Mouse (Mus musculus) embryonic facial prominence, embryonic 14.5 days (tissue): ENCODE measurements around the gene Cd72. TPM values are rescaled to one million over a fixed set of nuclear protein-coding genes. Genes with fewer than 3 reads are reported as not detected.

Source experiments
- ATAC-seq: fragments of 200-750 bp; cut with Nextera tagmentation; 2 replicates; pipeline ENCODE4 v1.8.0; 2017; ENCODE audit warnings: low read depth, moderate number of reproducible peaks, moderate TSS enrichment
- DNase-seq: peaks from one replicate; pipeline ENCODE4 v3.0.0-alpha.2; 2015; ENCODE audit warnings: low spot score
- H3K27ac ChIP-seq: fragments of 300-500 bp; sonication (generic); replicated peaks from 2 replicates; pipeline ENCODE4 v1.5.1; 2014; ENCODE audit warnings: low read depth, mild to moderate bottlenecking, low read length, moderate library complexity
- H3K27me3 ChIP-seq: fragments of 300-500 bp; sonication (generic); replicated peaks from 2 replicates; pipeline ENCODE4 v1.6.1; 2014; ENCODE audit warnings: low read length; ENCODE audit not compliant: control insufficient read depth, insufficient read depth
- H3K36me3 ChIP-seq: fragments of 300-500 bp; sonication (generic); 2 replicates; pipeline ENCODE4 v1.6.1; 2014; ENCODE audit warnings: low read length, mixed read lengths; ENCODE audit not compliant: control insufficient read depth, insufficient read depth
- H3K4me1 ChIP-seq: fragments of 300-500 bp; sonication (generic); 2 replicates; pipeline ENCODE4 v1.6.1; 2014; ENCODE audit warnings: antibody characterized with exemption, low read length; ENCODE audit not compliant: control insufficient read depth, insufficient read depth
- H3K4me2 ChIP-seq: fragments of 300-500 bp; sonication (generic); 2 replicates; pipeline ENCODE4 v1.6.1; 2014; ENCODE audit warnings: low read depth, mild to moderate bottlenecking, low read length, moderate library complexity, mixed read lengths
- H3K4me3 ChIP-seq: fragments of 300-500 bp; sonication (generic); 2 replicates; pipeline ENCODE4 v1.5.1; 2014; ENCODE audit warnings: low read depth, mild to moderate bottlenecking, low read length
- H3K9ac ChIP-seq: fragments of 300-500 bp; sonication (generic); 2 replicates; pipeline ENCODE4 v1.6.1; 2014; ENCODE audit warnings: low read depth, mild to moderate bottlenecking, low read length, moderate library complexity, mixed read lengths
- H3K9me3 ChIP-seq: fragments of 300-500 bp; sonication (generic); 2 replicates; pipeline ENCODE4 v1.6.1; 2016; ENCODE audit warnings: low read length; ENCODE audit not compliant: control insufficient read depth
- WGBS: fragments of 180-500 bp; shearing (Covaris S2); extraction: QIAGEN DNeasy Blood & Tissue Kit; methylation state at CpG from one replicate; pipeline ENCODE4 v1.1.7; 2014; 5-methylcytosine and 5-hydroxymethylcytosine counted together
- polyA plus RNA-seq: library from polyadenylated mRNA; unstranded; fragments of >200 nt; fragmentation: Nextera tagmentation; extraction: Ambion mirVana; gene quantifications from 2 replicates; pipeline ENCODE4 v1.2.1, GENCODE M21; 2014

Cd72 gene
- 2.9 and 3.9 TPM in 2 replicates for polyA plus RNA-seq

GRCm38 (mm10) chr4:43454041-43454836 lies at the start of gene Cd72:
Cd72 (minus strand) TSS chr4:43454628.
- Histone ChIP-seq H3K4me1 (peaks cover 12% of the 10 kb centered on the region), H3K4me2 (peak within 1 kb of the TSS; percentile 60), H3K9ac (peak within 1 kb of the TSS; percentile 49), H3K27me3 (peaks cover 22% of the 10 kb centered on the region), H3K9me3 (no peaks in the 10 kb centered on the region), H3K36me3 (no peaks in the 10 kb centered on the region), H3K4me3 (peak within 1 kb of the TSS; percentile 27), H3K27ac (no peak within 1 kb of the TSS)
- 29% methylated on average over 20 of the region's 20 CpGs for WGBS
- DNase-seq (no peak), ATAC-seq (peak; percentile 20; the same call in 1 of the 2 replicates)

- Histone ChIP-seq H3K27ac (no peak overlapping the region), H3K9me3 (no peaks in the 10 kb centered on the region), H3K4me2 (no peak overlapping the region), H3K36me3 (no peaks in the 10 kb centered on the region), H3K27me3 (no peaks in the 10 kb centered on the region), H3K9ac (no peak overlapping the region), H3K4me1 (peaks cover 17% of the 10 kb centered on the region), H3K4me3 (no peak overlapping the region)
- 80% methylated on average over 6 of the region's 6 CpGs for WGBS
- no peak for ATAC-seq
- no peak for DNase-seq
Observed at GRCm38 (mm10) chr4:43503506-43503905, 49.1 kb upstream of the Cd72 start.

DNA sequence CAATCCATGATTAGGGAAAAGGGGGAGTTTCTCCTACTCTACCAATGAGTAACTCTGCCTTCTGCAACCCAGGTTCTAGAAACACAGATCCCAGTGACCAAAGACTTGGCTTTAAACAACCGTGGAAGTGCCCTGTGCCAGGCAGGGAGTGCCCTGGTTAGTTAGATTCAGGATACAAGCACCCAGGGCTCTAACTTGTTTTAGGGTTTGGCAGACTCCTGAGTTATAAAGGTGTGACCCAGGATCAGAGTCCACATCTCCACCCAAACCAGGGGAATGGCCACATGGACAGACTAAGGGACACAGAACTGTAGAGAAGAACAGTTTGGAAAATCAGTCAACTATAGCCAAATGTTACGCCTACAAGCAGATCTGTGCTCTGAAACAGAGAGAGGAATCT lies 48.6 kb upstream of the Cd72 start:
- Histone ChIP-seq H3K4me2 (no peak overlapping the region), H3K4me3 (no peak overlapping the region), H3K4me1 (peaks cover 17% of the 10 kb centered on the region), H3K27ac (no peak overlapping the region), H3K27me3 (no peaks in the 10 kb centered on the region), H3K9ac (no peak overlapping the region), H3K9me3 (no peaks in the 10 kb centered on the region), H3K36me3 (no peaks in the 10 kb centered on the region)
- no peak for DNase-seq
- WGBS, result 71% methylated on average over 2 of the region's 2 CpGs
- no peak for ATAC-seq

- peak within 1 kb of the TSS; percentile 82 for H3K4me2 ChIP-seq
- peaks cover 15% of the 10 kb centered on the region for H3K4me1 ChIP-seq
- DNase-seq (peak; percentile 93), ATAC-seq (peak; percentile 91)
- no peaks in the 10 kb centered on the region for H3K27me3 ChIP-seq
- H3K27ac ChIP-seq, result peak within 1 kb of the TSS; percentile 29; the same call in 1 of the 2 replicates
- no peaks in the 10 kb centered on the region for H3K9me3 ChIP-seq
- WGBS, result 7% methylated on average over 50 of the region's 50 CpGs
- H3K4me3 ChIP-seq, result peak within 1 kb of the TSS; percentile 65
- peak within 1 kb of the TSS; percentile 72 for H3K9ac ChIP-seq
- H3K36me3 ChIP-seq, result peaks cover 15% of the 10 kb centered on the region; the same call in 1 of the 2 replicates
Observed at GRCm38 (mm10) chr4:43499407-43500333, 45.2 kb upstream of the Cd72 start, which contains the start of gene Arhgef39. Arhgef39 (minus strand) TSS chr4:43499695.

- Histone ChIP-seq H3K9me3 (no peaks in the 10 kb centered on the region), H3K27me3 (no peaks in the 10 kb centered on the region), H3K4me2 (peak overlapping the region; percentile 82), H3K36me3 (peaks cover 15% of the 10 kb centered on the region; the same call in 1 of the 2 replicates), H3K27ac (0 out of 2 replicates have a peak overlapping the region, but pooled peaks have one; percentile 29), H3K9ac (peak overlapping the region; percentile 72), H3K4me1 (peaks cover 19% of the 10 kb centered on the region), H3K4me3 (peak overlapping the region; percentile 65)
- DNase-seq (peak; percentile 72), ATAC-seq (no peak; the same call in 1 of the 2 replicates)
- 18% methylated on average over 8 of the region's 8 CpGs for WGBS
Observed at GRCm38 (mm10) chr4:43498983-43499382, 44.6 kb upstream of the Cd72 start.

- H3K9ac ChIP-seq, result peak overlapping the region; percentile 72
Observed at GRCm38 (mm10) chr4:43497946-43498345, 43.5 kb upstream of the Cd72 start.

GRCm38 (mm10) chr4:43497405-43497804 lies 43.0 kb upstream of the Cd72 start:
- no peaks in the 10 kb centered on the region for H3K27me3 ChIP-seq
- peaks cover 15% of the 10 kb centered on the region; the same call in 1 of the 2 replicates for H3K36me3 ChIP-seq
- no peak overlapping the region for H3K9ac ChIP-seq
- H3K4me1 ChIP-seq, result peaks cover 19% of the 10 kb centered on the region
- H3K4me2 ChIP-seq, result peak overlapping the region; percentile 82; the same call in 1 of the 2 replicates
- no peak overlapping the region for H3K27ac ChIP-seq
- peak overlapping the region; percentile 65; the same call in 1 of the 2 replicates for H3K4me3 ChIP-seq
- WGBS, result 91% methylated on average over 8 of the region's 8 CpGs
- H3K9me3 ChIP-seq, result no peaks in the 10 kb centered on the region
- DNase-seq, result no peak
- no peak for ATAC-seq

More at GRCm38 (mm10) chr4:43497946-43498345, 43.5 kb upstream of the Cd72 start:
- ATAC-seq, result no peak
- DNase-seq, result no peak
- no peak overlapping the region for H3K27ac ChIP-seq
- H3K4me3 ChIP-seq, result peak overlapping the region; percentile 65
- no peaks in the 10 kb centered on the region for H3K9me3 ChIP-seq
- H3K27me3 ChIP-seq, result no peaks in the 10 kb centered on the region
- peaks cover 19% of the 10 kb centered on the region for H3K4me1 ChIP-seq
- H3K36me3 ChIP-seq, result peaks cover 15% of the 10 kb centered on the region; the same call in 1 of the 2 replicates
- H3K4me2 ChIP-seq, result peak overlapping the region; percentile 82
- WGBS, result 59% methylated on average over 4 of the region's 4 CpGs

DNA sequence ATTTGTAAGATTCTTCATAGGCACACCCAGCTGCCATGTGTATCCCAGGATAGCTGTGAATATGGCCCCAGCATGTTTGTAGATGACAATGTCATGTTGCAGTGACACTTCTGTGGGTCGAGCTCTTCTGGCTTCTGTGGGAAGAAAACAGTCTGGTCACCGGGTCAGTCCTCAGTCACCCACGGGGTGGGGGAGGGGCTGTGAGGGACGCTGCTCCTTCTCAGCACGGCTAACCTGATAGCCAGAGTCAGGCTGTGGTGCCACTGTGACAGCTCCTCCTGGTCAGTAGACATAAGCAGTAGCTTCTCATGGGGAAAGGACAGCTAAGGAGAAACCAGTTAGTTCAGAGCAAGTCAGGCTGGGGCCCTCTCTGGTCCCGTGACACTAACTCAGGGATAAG lies 42.2 kb upstream of the Cd72 start:
- 54% methylated on average over 6 of the region's 6 CpGs for WGBS
- no peak overlapping the region for H3K4me3 ChIP-seq
- ATAC-seq, result no peak

More for the DNA sequence above, 42.2 kb upstream of the Cd72 start:
- H3K4me2 ChIP-seq, result no peak overlapping the region
- no peaks in the 10 kb centered on the region for H3K27me3 ChIP-seq
- H3K4me1 ChIP-seq, result peaks cover 19% of the 10 kb centered on the region
- no peaks in the 10 kb centered on the region for H3K9me3 ChIP-seq
- peaks cover 15% of the 10 kb centered on the region; the same call in 1 of the 2 replicates for H3K36me3 ChIP-seq
- H3K9ac ChIP-seq, result no peak overlapping the region
- DNase-seq, result no peak
- no peak overlapping the region for H3K27ac ChIP-seq
